In the genomic region with DNA sequence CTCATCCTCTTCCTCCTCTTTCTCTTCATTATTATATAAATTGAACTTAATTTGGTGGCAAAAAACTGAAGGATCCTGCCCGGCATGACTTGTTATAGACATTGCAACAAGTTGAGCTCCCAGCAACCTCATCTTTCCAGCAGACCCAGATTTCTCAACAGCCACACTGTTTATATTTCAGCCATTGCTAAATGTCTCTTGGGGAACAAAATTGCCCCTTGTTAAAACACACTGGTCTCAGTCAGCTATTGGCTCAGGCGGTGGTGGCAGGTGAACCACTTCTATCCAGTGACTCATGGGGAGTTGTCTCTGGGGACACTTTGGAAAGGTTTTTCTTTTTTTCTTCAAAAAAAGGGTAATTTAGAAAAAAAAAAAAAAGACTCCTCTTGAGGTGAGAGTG, we compare ENCODE assay signal across 28 mouse cellular contexts. TPM values are rescaled to one million over a fixed set of nuclear protein-coding genes. Genes with fewer than 3 reads are reported as not detected.
DNase-seq lines count a peak whose midpoint lies in the region; ATAC-seq and TF ChIP-seq lines count a peak whose summit lies in the region.
"Had no signal": no experiment of that assay in that cellular context is flagged by ENCODE, and none has a peak within 500 bp of the region (broad histone marks: within the 10 kb centered on the region; RNA-seq: fewer than 3 reads in every experiment).

No protein-coding gene starts in this region.

- TF ChIP-seq POLR2A in lung, adult 2 months (IDR thresholded peaks at IDR 0.05; ENCODE audit: borderline replicate concordance, extremely low read depth, low read depth, low read length), result no peak

- no peak for TF ChIP-seq EP300 in lung, postnatal 0 days (IDR thresholded peaks at IDR 0.05)

- no peak overlapping the region for H3K9ac ChIP-seq in lung, postnatal 0 days (replicated peaks; ENCODE audit: low read depth)
- H3K9ac ChIP-seq: embryonic facial prominence, embryonic 15.5 days; forebrain, postnatal 0 days; heart, embryonic 13.5 days; hindbrain, embryonic 12.5 days; hindbrain, embryonic 15.5 days had no signal

- ATAC-seq in lung, postnatal 0 days, result peak; percentile 72
- ATAC-seq: activated CD4-positive, CD25-positive, alpha-beta regulatory T cell, adult 4 months; CD4-positive, CD25-positive, alpha-beta regulatory T cell, adult 4 months; forebrain, embryonic 14.5 days; forebrain, postnatal 0 days had no signal

- WGBS in lung, postnatal 0 days, result 65% methylated on average over 2 of the region's 2 CpGs
- 67% methylated on average over 2 of the region's 2 CpGs for WGBS in lung, adult 2 months

- no peaks in the 10 kb centered on the region for H3K36me3 ChIP-seq in lung, postnatal 0 days (ENCODE audit: insufficient read depth, low read length)
- H3K36me3 ChIP-seq: embryonic facial prominence, embryonic 15.5 days; heart, embryonic 10.5 days; heart, embryonic 13.5 days; hindbrain, embryonic 12.5 days; hindbrain, embryonic 15.5 days had no signal

- no peaks in the 10 kb centered on the region for H3K9me3 ChIP-seq in lung, postnatal 0 days (ENCODE audit: low read length)
- H3K9me3 ChIP-seq: embryonic facial prominence, embryonic 15.5 days; heart, embryonic 10.5 days; heart, embryonic 13.5 days; hindbrain, embryonic 12.5 days; hindbrain, embryonic 15.5 days had no signal

- no peak overlapping the region for H3K27ac ChIP-seq in lung, postnatal 0 days (ENCODE audit: low read length)
- H3K27ac ChIP-seq: embryonic facial prominence, embryonic 15.5 days; gastrocnemius, adult 2 months; heart, embryonic 10.5 days; heart, embryonic 13.5 days; hindbrain, embryonic 12.5 days; hindbrain, embryonic 15.5 days had no signal

- H3K4me3 ChIP-seq in lung, postnatal 0 days (ENCODE audit: low read depth, low read length), result no peak overlapping the region
- no peak overlapping the region for H3K4me3 ChIP-seq in lung, adult 2 months (replicated peaks; ENCODE audit: extremely low read depth, low read depth, low read length)
- H3K4me3 ChIP-seq: embryonic facial prominence, embryonic 15.5 days; gastrocnemius, adult 2 months; heart, embryonic 10.5 days; heart, embryonic 13.5 days; hindbrain, embryonic 12.5 days; hindbrain, embryonic 15.5 days had no signal

- DNase-seq in heart, adult 11 months, result peak; percentile 79
- no peak for DNase-seq in heart, adult 9 months (ENCODE audit: low spot score in 2 of 2)
- peak; percentile 60 for DNase-seq in lung, postnatal 0 days (ENCODE audit: low spot score)
- no peak for DNase-seq in lung, adult 2 months
- DNase-seq in NIH3T3 (ENCODE audit: low read depth) (peak; percentile 11), adipocyte (ENCODE audit: low spot score) (peak; percentile 52)
- DNase-seq: adrenal gland, adult 2 months; adrenal gland, postnatal 25 days; cerebellum, adult 11-12 months; cerebellum, adult 8-10 months; cerebellum, postnatal 10 days; cerebellum, postnatal 36 days; embryo, embryonic 11 days; forebrain, postnatal 0 days; gastrocnemius, adult 2 months; gastrocnemius, postnatal 14 days; heart, adult 18-20 months; heart, postnatal 14 days; heart, postnatal 4 days had no signal

- H3K4me2 ChIP-seq in lung, postnatal 0 days (replicated peaks; ENCODE audit: low read depth, low read length), result no peak overlapping the region
- H3K4me2 ChIP-seq: embryonic facial prominence, embryonic 15.5 days; heart, embryonic 13.5 days; hindbrain, embryonic 12.5 days; hindbrain, embryonic 15.5 days had no signal

- no peaks in the 10 kb centered on the region for H3K27me3 ChIP-seq in lung, postnatal 0 days (replicated peaks; ENCODE audit: insufficient read depth, low read length)
- H3K27me3 ChIP-seq: embryonic facial prominence, embryonic 15.5 days; heart, embryonic 13.5 days; hindbrain, embryonic 12.5 days; hindbrain, embryonic 15.5 days had no signal

- H3K4me1 ChIP-seq in lung, postnatal 0 days (ENCODE audit: insufficient read depth, low read depth, low read length), result no peaks in the 10 kb centered on the region
- H3K4me1 ChIP-seq in lung, adult 2 months (ENCODE audit: control insufficient read depth, insufficient read depth, low read length), result no peaks in the 10 kb centered on the region
- H3K4me1 ChIP-seq: embryonic facial prominence, embryonic 15.5 days; heart, embryonic 10.5 days; heart, embryonic 13.5 days; hindbrain, embryonic 12.5 days; hindbrain, embryonic 15.5 days had no signal

- no peak for TF ChIP-seq CTCF in lung, postnatal 0 days (IDR thresholded peaks at IDR 0.05)
- no peak for TF ChIP-seq CTCF in lung, adult 2 months (IDR thresholded peaks at IDR 0.05; ENCODE audit: insufficient read depth, low read length)

RNA-seq across cellular contexts. Expression of gene Mtch2, which starts 8.3 kb away (rescaled TPM):
- 193 and 200 TPM in 2 replicates for polyA plus RNA-seq in lung, postnatal 0 days (2015; fragmentation: Nextera tagmentation; extraction: Ambion mirVana)
- polyA plus RNA-seq in lung, adult 2 months (2012; rRNA removed), result 35.0 and 69.1 TPM in 2 replicates

RNA-seq across cellular contexts. Expression of gene C1qtnf4, which starts 47.0 kb away (rescaled TPM):
- 6.2 and 8.2 TPM in 2 replicates for polyA plus RNA-seq in lung, postnatal 0 days (2015; fragmentation: Nextera tagmentation; extraction: Ambion mirVana)
- 4.9 and 6.6 TPM in 2 replicates for polyA plus RNA-seq in lung, adult 2 months (2012; rRNA removed)

RNA-seq across cellular contexts. Expression of gene Agbl2, which starts 56.1 kb away (rescaled TPM):
- 2.7 and 3.1 TPM in 2 replicates for polyA plus RNA-seq in lung, postnatal 0 days (2015; fragmentation: Nextera tagmentation; extraction: Ambion mirVana)
- polyA plus RNA-seq in lung, adult 2 months (2012; rRNA removed), result 3.5 and 5.0 TPM in 2 replicates
- polyA plus RNA-seq: activated CD4-positive, CD25-positive, alpha-beta regulatory T cell, adult 4 months; C2C12; CD4-positive, CD25-positive, alpha-beta regulatory T cell, adult 4 months had no signal

Comparison
In these comparisons a context has a peak if more than half of its experiments do, and no peak if none do; other contexts are left out.
1. DNase-seq: peak in heart, adult 11 months (single experiment), lung, postnatal 0 days (single experiment), NIH3T3 (single experiment) and adipocyte (single experiment); none in heart, adult 9 months (0 of 2) and lung, adult 2 months (single experiment).